Mouse (Mus musculus): ENCODE measurements around the gene Fem1b. TPM values are rescaled to one million over a fixed set of nuclear protein-coding genes. Genes with fewer than 3 reads are reported as not detected.

Gene Fem1b
- polyA plus RNA-seq, 1 experiment, result 20.0 TPM

DNA sequence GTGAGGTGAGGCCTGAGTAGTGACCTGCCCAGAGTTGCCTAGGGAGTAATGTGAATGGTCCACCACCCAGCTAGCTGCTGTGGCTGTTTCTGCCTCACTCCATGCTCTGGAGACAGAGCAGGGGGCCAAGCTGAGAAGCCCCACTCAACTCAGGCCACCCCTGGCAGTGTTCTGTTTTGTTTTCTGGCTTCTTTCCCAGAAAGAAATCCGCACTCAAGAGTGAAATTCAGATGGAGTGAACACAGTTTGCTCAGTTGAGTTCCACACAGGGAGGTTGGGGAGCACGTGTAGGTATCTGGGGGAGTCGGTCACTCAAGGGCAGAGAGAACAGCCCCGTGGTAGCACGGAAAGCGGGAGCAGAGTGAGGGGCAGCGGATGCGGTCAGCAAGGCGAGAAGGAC lies 33.0 kb downstream of the Fem1b start:
- no peak for TF ChIP-seq CTCF (IDR thresholded peaks at IDR 0.05; ENCODE audit: control insufficient read depth, insufficient read depth, low read length)
- no peak for TF ChIP-seq POLR2A (IDR thresholded peaks at IDR 0.05; ENCODE audit: borderline replicate concordance, control insufficient read depth, low read depth, low read length)
- no peak overlapping the region for H3K27ac ChIP-seq (ENCODE audit: control insufficient read depth, insufficient read depth, low read depth, low read length, poor library complexity)
- H3K4me3 ChIP-seq (replicated peaks; ENCODE audit: control insufficient read depth, low read depth, low read length), result no peak overlapping the region
- WGBS, result 84% methylated on average over 9 of the region's 9 CpGs
- H3K4me1 ChIP-seq (ENCODE audit: control insufficient read depth, insufficient read depth, low read length), result no peaks in the 10 kb centered on the region

DNA sequence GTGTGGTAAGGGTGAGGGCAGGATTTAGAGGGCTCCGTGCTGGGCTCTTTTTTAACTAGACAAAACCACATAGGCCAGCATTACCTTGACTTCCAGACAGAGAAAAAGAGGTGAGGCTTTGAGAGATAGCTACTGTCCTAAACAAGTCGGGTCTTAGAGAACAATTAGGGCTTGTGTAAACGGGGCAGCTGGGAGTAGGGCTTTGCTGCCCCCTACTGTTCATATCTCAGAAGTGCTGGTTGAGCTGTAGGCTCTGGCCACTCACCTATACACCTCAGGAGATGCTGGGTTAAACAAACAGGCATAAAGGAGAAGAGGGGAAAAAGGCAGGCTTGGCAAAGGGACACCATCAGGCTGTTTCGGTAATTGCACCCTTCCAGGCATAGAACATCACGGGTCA lies 34.3 kb downstream of the Fem1b start:
- no peak overlapping the region for H3K4me3 ChIP-seq (replicated peaks; ENCODE audit: control insufficient read depth, low read depth, low read length)
- H3K4me1 ChIP-seq (ENCODE audit: control insufficient read depth, insufficient read depth, low read length), result no peaks in the 10 kb centered on the region
- H3K27ac ChIP-seq (ENCODE audit: control insufficient read depth, insufficient read depth, low read depth, low read length, poor library complexity), result no peak overlapping the region
- no peak for TF ChIP-seq POLR2A (IDR thresholded peaks at IDR 0.05; ENCODE audit: borderline replicate concordance, control insufficient read depth, low read depth, low read length)
- peak; percentile 64 for TF ChIP-seq CTCF (IDR thresholded peaks at IDR 0.05; ENCODE audit: control insufficient read depth, insufficient read depth, low read length)
- 10% methylated on average over 5 of the region's 5 CpGs for WGBS

DNA sequence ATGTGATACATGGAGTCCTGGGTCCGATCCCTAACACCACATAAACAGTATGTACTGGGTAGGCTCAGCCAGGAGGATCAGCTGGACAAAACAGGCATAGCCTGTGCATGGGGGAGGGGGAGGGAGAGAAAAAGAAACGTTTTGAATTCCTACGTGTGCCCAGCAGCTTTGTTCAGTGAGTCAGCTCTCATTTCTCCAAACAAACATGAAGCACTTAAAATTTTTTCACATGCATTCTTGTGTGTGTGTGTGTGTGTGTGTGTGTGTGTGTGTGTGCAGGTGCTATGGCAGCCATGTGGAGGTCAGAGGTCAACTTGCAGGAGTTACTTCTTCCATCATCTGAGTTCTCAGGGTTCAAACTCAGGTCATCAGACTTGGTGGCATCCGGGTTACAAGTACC lies 36.3 kb downstream of the Fem1b start:
- WGBS, result 64% methylated on average over 4 of the region's 4 CpGs
- no peak overlapping the region for H3K27ac ChIP-seq (ENCODE audit: control insufficient read depth, insufficient read depth, low read depth, low read length, poor library complexity)
- H3K4me1 ChIP-seq (ENCODE audit: control insufficient read depth, insufficient read depth, low read length), result no peaks in the 10 kb centered on the region
- no peak overlapping the region for H3K4me3 ChIP-seq (replicated peaks; ENCODE audit: control insufficient read depth, low read depth, low read length)
- TF ChIP-seq CTCF (IDR thresholded peaks at IDR 0.05; ENCODE audit: control insufficient read depth, insufficient read depth, low read length) (no peak), POLR2A (IDR thresholded peaks at IDR 0.05; ENCODE audit: borderline replicate concordance, control insufficient read depth, low read depth, low read length) (no peak)

DNA sequence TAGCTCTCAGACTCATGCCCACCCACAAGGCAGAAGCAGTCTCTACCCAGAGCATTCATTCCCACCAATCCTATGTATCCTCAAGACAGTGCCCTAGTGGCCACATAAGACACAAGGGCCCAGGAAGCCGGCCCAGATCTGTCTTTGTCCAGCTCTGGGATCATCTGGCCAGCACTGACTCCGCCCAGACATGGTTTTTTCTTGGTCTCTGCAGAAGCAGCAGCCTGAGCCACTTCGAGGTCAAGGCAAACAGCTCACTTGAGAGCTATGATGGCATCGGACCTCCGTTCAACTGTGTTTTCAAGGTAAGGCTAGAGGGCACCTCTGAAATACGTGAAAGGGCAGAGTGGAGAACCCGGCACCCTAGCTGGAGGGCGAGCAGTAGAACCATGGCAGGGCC lies 39.0 kb downstream of the Fem1b start:
- H3K4me1 ChIP-seq (ENCODE audit: control insufficient read depth, insufficient read depth, low read length), result no peaks in the 10 kb centered on the region
- H3K4me3 ChIP-seq (replicated peaks; ENCODE audit: control insufficient read depth, low read depth, low read length), result no peak overlapping the region
- WGBS, result 78% methylated on average over 8 of the region's 8 CpGs
- TF ChIP-seq POLR2A (IDR thresholded peaks at IDR 0.05; ENCODE audit: borderline replicate concordance, control insufficient read depth, low read depth, low read length) (no peak), CTCF (IDR thresholded peaks at IDR 0.05; ENCODE audit: control insufficient read depth, insufficient read depth, low read length) (no peak)
- no peak overlapping the region for H3K27ac ChIP-seq (ENCODE audit: control insufficient read depth, insufficient read depth, low read depth, low read length, poor library complexity)

DNA sequence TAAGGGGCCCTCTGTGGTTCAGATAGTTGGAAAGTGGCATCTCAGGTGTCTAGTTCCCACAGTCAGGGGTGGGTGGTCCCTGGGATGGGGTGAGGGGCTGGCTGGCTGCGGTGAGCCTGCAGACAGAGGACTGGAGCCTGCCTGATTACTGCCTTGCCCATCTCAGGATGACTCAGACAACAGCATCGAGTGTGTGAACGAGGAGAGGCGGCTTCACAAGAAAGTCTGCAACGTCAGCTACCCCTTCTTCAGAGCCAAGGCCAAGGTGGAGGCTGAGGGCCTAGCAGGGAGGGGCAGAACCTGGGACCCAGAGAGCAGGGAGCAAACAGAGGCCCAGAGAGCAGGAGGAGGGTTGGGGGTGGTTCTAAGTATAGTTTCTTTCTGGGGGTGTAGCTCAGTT lies 43.4 kb downstream of the Fem1b start:
- 86% methylated on average over 5 of the region's 5 CpGs for WGBS
- TF ChIP-seq POLR2A (IDR thresholded peaks at IDR 0.05; ENCODE audit: borderline replicate concordance, control insufficient read depth, low read depth, low read length), result no peak
- no peak for TF ChIP-seq CTCF (IDR thresholded peaks at IDR 0.05; ENCODE audit: control insufficient read depth, insufficient read depth, low read length)
- no peak overlapping the region for H3K4me3 ChIP-seq (replicated peaks; ENCODE audit: control insufficient read depth, low read depth, low read length)

DNA sequence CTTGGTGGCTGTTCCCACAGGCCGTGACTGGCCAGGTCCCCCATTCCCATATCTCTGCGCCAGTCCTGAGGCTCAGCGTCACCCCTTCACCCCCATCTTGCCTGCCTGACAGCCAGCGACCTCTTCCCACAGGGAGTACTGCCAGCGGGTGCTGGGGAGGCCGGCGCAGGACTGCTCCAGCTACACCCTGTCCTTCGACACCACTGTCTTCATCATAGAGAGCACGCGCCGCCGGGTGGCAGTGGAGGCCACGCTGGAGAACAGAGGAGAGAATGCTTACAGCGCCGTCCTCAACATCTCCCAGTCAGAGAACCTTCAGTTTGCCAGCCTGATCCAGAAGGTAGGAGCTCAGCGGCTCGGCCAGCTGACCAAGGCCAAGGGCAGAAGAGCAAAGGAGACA lies 44.3 kb downstream of the Fem1b start:
- H3K4me3 ChIP-seq (replicated peaks; ENCODE audit: control insufficient read depth, low read depth, low read length), result no peak overlapping the region
- no peak for TF ChIP-seq CTCF (IDR thresholded peaks at IDR 0.05; ENCODE audit: control insufficient read depth, insufficient read depth, low read length)
- no peak for TF ChIP-seq POLR2A (IDR thresholded peaks at IDR 0.05; ENCODE audit: borderline replicate concordance, control insufficient read depth, low read depth, low read length)
- H3K27ac ChIP-seq (ENCODE audit: control insufficient read depth, insufficient read depth, low read depth, low read length, poor library complexity), result no peak overlapping the region
- WGBS, result 75% methylated on average over 17 of the region's 17 CpGs
- H3K4me1 ChIP-seq (ENCODE audit: control insufficient read depth, insufficient read depth, low read length), result no peaks in the 10 kb centered on the region

More for the DNA sequence above, 43.4 kb downstream of the Fem1b start:
- H3K27ac ChIP-seq (ENCODE audit: control insufficient read depth, insufficient read depth, low read depth, low read length, poor library complexity), result no peak overlapping the region
- H3K4me1 ChIP-seq (ENCODE audit: control insufficient read depth, insufficient read depth, low read length), result no peaks in the 10 kb centered on the region

DNA sequence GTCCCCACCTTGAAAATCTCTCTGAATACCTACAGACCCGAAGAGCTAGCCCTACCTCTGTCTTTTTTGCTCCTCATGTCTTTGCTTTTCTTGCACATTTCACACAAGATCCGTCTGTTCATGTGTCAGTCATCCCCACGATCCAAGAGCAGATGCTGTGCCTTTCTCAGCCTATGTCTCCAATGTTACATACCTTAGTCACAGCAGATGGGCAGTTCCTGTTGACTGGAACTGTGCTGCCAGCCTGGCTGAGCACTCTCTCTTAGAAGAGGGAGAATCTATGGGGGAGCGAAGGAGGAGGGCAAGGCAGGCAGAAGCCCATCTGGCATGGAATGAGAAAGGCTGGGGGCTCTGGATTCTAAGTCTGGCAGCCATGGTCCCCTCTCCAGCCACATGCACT lies 46.4 kb downstream of the Fem1b start:
- no peak overlapping the region for H3K27ac ChIP-seq (ENCODE audit: control insufficient read depth, insufficient read depth, low read depth, low read length, poor library complexity)
- TF ChIP-seq CTCF (IDR thresholded peaks at IDR 0.05; ENCODE audit: control insufficient read depth, insufficient read depth, low read length) (no peak), POLR2A (IDR thresholded peaks at IDR 0.05; ENCODE audit: borderline replicate concordance, control insufficient read depth, low read depth, low read length) (no peak)
- WGBS, result 68% methylated on average over 4 of the region's 4 CpGs
- H3K4me3 ChIP-seq (replicated peaks; ENCODE audit: control insufficient read depth, low read depth, low read length), result no peak overlapping the region
- H3K4me1 ChIP-seq (ENCODE audit: control insufficient read depth, insufficient read depth, low read length), result no peaks in the 10 kb centered on the region

DNA sequence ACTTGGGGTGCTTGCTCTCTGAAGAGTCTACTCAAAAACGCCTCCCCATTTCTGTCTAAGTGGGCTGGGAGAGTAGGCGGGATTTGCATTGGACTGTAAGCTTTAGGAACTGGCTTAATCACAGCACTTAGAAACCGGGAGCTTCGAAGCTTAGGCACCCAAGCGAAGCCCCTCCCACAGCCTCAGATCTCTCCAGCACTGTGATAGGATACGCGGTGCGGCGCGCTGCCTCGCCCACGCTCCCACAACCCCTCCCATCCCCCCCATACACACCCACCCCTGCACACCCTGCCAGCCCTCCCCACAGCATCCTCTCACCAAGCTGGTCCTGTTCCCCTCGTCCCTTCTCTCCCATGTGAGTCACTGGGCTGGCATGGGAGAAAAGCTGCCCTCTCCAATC lies 48.3 kb downstream of the Fem1b start:
- TF ChIP-seq POLR2A (IDR thresholded peaks at IDR 0.05; ENCODE audit: borderline replicate concordance, control insufficient read depth, low read depth, low read length) (no peak), CTCF (IDR thresholded peaks at IDR 0.05; ENCODE audit: control insufficient read depth, insufficient read depth, low read length) (no peak)
- no peaks in the 10 kb centered on the region for H3K4me1 ChIP-seq (ENCODE audit: control insufficient read depth, insufficient read depth, low read length)
- no peak overlapping the region for H3K27ac ChIP-seq (ENCODE audit: control insufficient read depth, insufficient read depth, low read depth, low read length, poor library complexity)
- H3K4me3 ChIP-seq (replicated peaks; ENCODE audit: control insufficient read depth, low read depth, low read length), result no peak overlapping the region
- WGBS, result 25% methylated on average over 13 of the region's 13 CpGs

DNA sequence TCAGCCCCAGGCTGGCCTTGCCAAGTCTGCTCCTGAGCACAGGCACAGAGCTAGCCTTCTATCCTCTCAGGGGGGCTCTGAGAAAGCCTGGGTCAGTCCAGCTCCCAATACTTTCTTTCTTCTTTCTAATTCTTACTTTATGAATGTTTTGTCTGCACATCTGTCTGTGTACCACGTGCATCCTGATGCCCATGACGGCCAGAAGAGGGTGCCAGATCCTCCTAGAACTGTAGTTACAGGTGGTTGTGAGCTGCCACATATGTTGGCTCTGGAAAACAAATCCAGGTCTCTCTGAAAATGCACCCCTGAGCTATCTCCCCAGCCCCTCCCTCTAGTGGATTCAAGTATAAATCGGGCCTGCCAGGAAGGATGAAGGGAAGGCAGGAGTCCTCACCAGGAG lies 52.1 kb downstream of the Fem1b start:
- TF ChIP-seq POLR2A (IDR thresholded peaks at IDR 0.05; ENCODE audit: borderline replicate concordance, control insufficient read depth, low read depth, low read length) (no peak), CTCF (IDR thresholded peaks at IDR 0.05; ENCODE audit: control insufficient read depth, insufficient read depth, low read length) (peak; percentile 25; the same call in 1 of the 2 replicates)
- Histone ChIP-seq H3K27ac (ENCODE audit: control insufficient read depth, insufficient read depth, low read depth, low read length, poor library complexity) (no peak overlapping the region), H3K4me3 (replicated peaks; ENCODE audit: control insufficient read depth, low read depth, low read length) (no peak overlapping the region), H3K4me1 (ENCODE audit: control insufficient read depth, insufficient read depth, low read length) (no peaks in the 10 kb centered on the region)
- WGBS, result 65% methylated on average over 3 of the region's 3 CpGs
